Mouse (Mus musculus): ENCODE measurements around the gene Samd4b.
"Not testable (repeated sequence)": the region's sequence is repeated elsewhere in the genome, so short reads cannot be mapped to it uniquely, and the experiment has no call there.

The Samd4b gene

GRCm38 (mm10) chr7:28597642-28598446, at the start of gene Samd4b, which contains the start of gene Pak4:
TSS of gene Samd4b (minus strand) at chr7:28598144.
TSS of gene Pak4 (minus strand) at chr7:28598185.
- DNase-seq, result peak; percentile 99 to 100

- no peak for DNase-seq
Observed at GRCm38 (mm10) chr7:28647016-28647415, 49.1 kb upstream of the Samd4b start.

GRCm38 (mm10) chr7:28645947-28646475, 48.1 kb upstream of the Samd4b start:
- no peak for DNase-seq

- no peak for DNase-seq
Observed at GRCm38 (mm10) chr7:28645366-28645765, 47.4 kb upstream of the Samd4b start.

GRCm38 (mm10) chr7:28641546-28641945, 43.6 kb upstream of the Samd4b start:
- no peak for DNase-seq

- peak in 1 of 2 experiments; percentile 9 for DNase-seq
Observed at GRCm38 (mm10) chr7:28637511-28637910, 39.6 kb upstream of the Samd4b start.

GRCm38 (mm10) chr7:28634128-28634527, 36.2 kb upstream of the Samd4b start:
- DNase-seq, result no peak

GRCm38 (mm10) chr7:28631073-28631472, 33.1 kb upstream of the Samd4b start, which contains the start of gene Acp7:
TSS of gene Acp7 (minus strand) at chr7:28631332.
- DNase-seq, result no peak

GRCm38 (mm10) chr7:28624791-28625190, 26.8 kb upstream of the Samd4b start:
- no peak for DNase-seq

GRCm38 (mm10) chr7:28619098-28619715, 21.3 kb upstream of the Samd4b start:
- no peak for DNase-seq

GRCm38 (mm10) chr7:28605951-28606350, 8.0 kb upstream of the Samd4b start:
- DNase-seq, result no peak

- not testable (repeated sequence) for DNase-seq
Observed at GRCm38 (mm10) chr7:28603788-28604187, 5.8 kb upstream of the Samd4b start.

GRCm38 (mm10) chr7:28603136-28603535, 5.2 kb upstream of the Samd4b start:
- DNase-seq, result no peak

- peak; percentile 71 to 78 for DNase-seq
Observed at GRCm38 (mm10) chr7:28601668-28602067, 3.7 kb upstream of the Samd4b start.

GRCm38 (mm10) chr7:28601029-28601428, 3.1 kb upstream of the Samd4b start:
- peak; percentile 78 for DNase-seq

- DNase-seq, result no peak
Observed at GRCm38 (mm10) chr7:28598951-28599350, 1.0 kb upstream of the Samd4b start.

- DNase-seq, result no peak
Observed at GRCm38 (mm10) chr7:28597277-28597570, 720 bp downstream of the Samd4b start.

- DNase-seq, result no peak
Observed at GRCm38 (mm10) chr7:28596436-28597276, 1.3 kb downstream of the Samd4b start.

GRCm38 (mm10) chr7:28595751-28596435, 2.1 kb downstream of the Samd4b start:
- no peak for DNase-seq

GRCm38 (mm10) chr7:28593206-28594111, 4.5 kb downstream of the Samd4b start:
- no peak for DNase-seq

GRCm38 (mm10) chr7:28591862-28592261, 6.1 kb downstream of the Samd4b start:
- DNase-seq, result no peak
